Mouse (Mus musculus): ENCODE data around the gene Esrrg.

The Esrrg gene

DNA sequence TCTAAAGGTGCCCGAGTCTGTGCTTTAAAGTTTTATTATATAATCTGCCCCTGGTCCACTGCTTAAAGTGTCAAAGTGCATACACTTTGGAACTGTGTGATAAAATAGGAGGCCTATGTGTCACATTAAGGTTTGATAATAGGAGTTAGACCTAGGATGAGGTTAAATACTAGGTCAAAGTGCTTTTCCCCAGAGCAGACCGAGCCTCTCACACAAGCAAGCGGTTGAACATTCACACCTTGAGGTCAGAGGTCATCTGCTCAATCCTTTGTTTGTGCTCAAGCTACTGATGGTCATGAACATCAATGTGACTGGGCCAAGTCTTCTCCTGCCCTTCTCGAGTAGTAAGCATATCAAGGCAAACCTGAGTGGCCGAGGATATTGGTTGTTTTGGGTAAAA is 218.3 kb downstream of the Esrrg start:
- DNase-seq (ENCODE audit: low read depth, low spot score): no peak

- no peak for DNase-seq (ENCODE audit: low read depth, low spot score)
Measured at GRCm38 (mm10) chr1:187830937-187831336, 222.3 kb downstream of the Esrrg start.

- no peak for DNase-seq (ENCODE audit: low read depth, low spot score)
Measured at GRCm38 (mm10) chr1:187832851-187833250, 224.3 kb downstream of the Esrrg start.

GRCm38 (mm10) chr1:187834576-187834975 is 226.0 kb downstream of the Esrrg start:
- peak; percentile 59 for DNase-seq (ENCODE audit: low read depth, low spot score)

DNA sequence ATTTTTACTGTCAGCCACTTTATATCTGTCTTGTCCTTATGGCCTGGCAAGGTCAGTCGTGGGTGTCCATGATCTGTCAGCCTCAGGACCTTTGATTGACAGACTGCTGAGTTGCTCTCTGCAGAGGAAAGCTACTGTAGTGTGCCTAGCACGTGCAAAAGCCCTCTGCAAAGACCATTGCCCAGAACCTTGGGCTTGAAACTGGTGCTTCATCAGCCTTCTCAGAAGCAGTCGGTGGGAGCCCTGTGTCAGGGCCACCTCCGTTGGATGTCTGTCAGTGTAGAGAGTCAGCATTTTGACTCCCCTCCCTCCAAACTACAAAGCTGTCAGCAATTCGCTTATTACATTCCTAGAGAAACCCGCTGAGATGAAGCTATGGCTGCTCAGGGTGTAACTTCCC is 227.8 kb downstream of the Esrrg start:
- DNase-seq (ENCODE audit: low read depth, low spot score): no peak

DNA sequence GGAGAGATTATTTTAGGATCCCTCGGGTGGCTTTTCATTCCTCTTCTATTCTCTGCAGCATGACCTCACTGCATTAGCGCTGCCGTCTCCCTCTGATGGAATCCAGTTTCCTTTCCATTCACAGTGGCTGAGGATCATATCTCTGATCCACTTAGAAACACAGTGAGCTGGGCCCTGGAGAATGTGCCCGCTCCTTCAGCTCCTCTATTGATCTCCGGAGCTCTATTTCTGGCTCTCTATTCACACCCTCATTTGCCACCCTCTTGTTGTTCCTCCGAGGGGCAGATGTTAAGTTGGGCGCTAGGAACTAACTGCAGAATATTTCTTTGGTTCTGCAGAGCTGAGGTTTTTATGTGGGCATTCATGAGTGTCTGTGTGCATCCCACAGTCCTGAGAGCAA is 228.3 kb downstream of the Esrrg start:
- peak; percentile 46 for DNase-seq (ENCODE audit: low read depth, low spot score)

DNA sequence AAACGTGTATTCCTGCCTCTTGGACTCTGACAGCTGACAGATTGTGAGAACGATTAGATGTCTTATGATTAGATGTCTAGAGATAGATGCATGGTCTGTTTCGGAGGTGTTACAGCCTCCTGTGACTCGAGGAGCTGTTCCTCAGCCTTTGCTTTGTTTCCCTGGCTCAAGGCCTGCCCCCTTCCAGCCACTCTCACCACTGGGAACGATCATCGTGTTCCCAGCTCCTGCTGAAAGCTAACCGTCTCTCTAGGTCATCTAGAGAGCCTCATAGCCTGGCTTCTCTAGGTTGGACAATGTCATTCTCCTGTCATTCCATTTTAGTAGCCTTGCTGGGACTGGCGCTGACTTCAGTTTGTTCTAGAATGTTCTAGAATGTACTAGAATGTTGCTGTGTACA is 233.0 kb downstream of the Esrrg start:
- no peak for DNase-seq (ENCODE audit: low read depth, low spot score)

DNA sequence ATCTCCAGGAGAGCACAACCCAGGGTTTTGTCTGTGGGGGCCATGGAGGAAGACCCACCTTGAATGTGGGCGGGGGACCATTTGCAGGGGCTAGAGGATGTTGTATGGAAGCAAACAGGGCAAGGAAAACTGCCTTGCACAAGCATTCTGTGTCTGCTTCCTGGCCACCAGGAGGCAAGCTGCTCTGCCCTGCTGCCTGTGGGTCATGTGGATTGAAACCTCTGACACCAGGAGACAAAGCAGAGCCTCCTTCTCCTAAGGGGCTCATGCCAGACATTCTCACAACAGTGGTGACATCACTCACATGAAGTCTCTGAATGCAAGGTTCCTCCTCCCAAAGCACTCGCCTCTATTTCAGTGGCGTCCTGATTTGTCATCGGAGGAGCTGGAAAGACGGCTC is 234.1 kb downstream of the Esrrg start:
- no peak for DNase-seq (ENCODE audit: low read depth, low spot score)

GRCm38 (mm10) chr1:187854148-187854547 is 245.6 kb downstream of the Esrrg start:
- no peak for DNase-seq (ENCODE audit: low read depth, low spot score)

DNA sequence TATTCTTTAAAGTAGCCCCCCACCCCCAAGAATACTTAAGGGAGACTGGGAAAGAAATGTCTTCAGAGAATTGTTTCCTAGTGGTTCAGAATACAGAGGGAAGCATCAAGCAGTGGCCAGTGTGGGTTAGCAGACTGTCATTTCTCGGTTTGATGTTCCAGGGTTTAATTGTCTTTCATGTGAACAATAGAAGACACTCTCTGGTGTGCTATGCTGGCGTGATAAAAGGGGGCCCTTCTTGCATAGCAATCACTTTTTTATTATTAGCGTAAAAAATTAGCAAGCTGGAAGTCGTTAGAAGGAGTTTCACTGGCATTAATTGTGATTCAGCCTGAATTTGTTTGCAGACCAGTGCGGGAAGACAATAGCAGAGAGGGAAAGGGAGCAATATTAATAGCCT is 253.7 kb downstream of the Esrrg start:
- no peak for DNase-seq (ENCODE audit: low read depth, low spot score)

GRCm38 (mm10) chr1:187868427-187868826 is 259.8 kb downstream of the Esrrg start:
- no peak for DNase-seq (ENCODE audit: low read depth, low spot score)

GRCm38 (mm10) chr1:187872208-187872607 is 263.6 kb downstream of the Esrrg start:
- no peak for DNase-seq (ENCODE audit: low read depth, low spot score)

DNA sequence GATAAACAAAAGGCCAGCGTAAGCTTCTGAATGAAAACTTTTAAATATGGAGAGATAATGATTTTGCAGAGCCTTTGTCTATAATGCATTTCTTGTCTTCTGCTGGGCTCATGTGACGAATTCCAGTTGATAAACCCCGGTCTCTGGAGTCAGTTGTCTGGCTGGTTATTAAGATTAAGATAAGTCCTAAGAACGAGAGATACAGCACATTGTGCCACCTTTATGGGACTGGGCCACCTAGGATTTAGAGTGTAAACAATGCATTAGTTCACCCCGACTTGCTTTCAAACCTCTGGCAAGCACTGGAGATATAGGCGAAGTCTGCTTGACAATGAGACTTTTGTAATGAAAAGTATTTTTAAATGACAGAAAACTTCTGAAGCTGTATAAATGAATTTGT is 264.2 kb downstream of the Esrrg start:
- no peak for DNase-seq (ENCODE audit: low read depth, low spot score)

- no peak for DNase-seq (ENCODE audit: low read depth, low spot score)
Measured at GRCm38 (mm10) chr1:187873770-187874169, 265.2 kb downstream of the Esrrg start.

DNA sequence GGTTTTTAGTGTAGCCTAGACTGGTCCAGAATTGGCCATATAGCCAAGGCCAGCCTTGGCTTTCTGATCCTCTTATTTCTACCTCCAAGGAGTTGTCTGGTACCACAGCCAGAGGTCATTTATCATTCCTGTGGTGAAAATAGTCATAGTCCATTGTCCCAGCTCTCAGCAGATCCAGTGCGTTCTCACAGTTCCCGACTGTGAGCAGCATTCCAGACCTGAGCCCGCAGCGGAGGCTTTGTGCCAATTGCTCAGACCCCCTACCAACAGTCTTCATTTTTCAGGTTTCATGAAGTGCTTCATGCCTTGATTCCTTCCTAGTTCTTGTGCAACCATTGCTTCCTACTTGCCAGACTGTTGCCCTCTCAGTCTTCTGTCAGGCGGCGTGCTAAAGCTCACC is 278.7 kb downstream of the Esrrg start:
- no peak for DNase-seq (ENCODE audit: low read depth, low spot score)

DNA sequence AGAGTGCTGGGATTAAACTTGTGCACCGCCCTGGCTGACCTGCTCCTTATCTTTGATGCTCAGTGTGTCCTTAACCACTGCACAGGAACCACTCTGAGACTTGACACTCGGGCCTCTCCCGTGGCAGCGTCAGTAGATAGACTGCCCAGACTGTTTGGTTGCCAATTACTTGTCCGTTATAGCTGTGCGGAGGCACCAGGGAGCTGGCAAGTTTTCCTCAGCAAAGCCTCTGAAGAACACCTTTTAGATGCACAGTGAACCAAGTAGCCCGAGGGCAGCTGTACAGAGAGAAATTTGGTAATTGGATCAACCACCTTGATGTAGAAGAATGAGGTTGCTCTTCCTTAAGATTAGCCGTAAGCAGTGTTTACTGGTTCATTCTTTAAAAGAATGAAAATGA is 279.6 kb downstream of the Esrrg start:
- DNase-seq (ENCODE audit: low read depth, low spot score): no peak

DNA sequence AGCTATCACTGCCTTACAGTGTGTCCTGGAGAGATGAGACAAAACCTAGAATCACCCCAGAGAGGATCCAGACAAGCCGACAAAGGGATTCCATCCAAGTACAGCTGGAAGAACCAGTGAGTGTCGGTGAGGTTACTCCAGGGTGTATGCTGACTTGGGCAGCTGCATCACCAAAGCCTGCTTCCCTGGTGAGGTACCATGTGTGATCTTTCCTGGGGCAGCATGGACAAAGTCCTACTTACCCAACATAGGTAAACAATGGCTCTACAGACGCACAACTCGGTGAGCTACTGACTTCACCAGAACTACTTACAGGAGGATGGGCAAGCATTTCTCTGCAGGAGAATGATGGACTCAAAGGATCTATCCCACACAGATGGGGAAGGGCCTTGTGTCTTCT is 280.5 kb downstream of the Esrrg start:
- DNase-seq (ENCODE audit: low read depth, low spot score): no peak

GRCm38 (mm10) chr1:187891262-187891661 is 282.7 kb downstream of the Esrrg start:
- no peak for DNase-seq (ENCODE audit: low read depth, low spot score)

DNA sequence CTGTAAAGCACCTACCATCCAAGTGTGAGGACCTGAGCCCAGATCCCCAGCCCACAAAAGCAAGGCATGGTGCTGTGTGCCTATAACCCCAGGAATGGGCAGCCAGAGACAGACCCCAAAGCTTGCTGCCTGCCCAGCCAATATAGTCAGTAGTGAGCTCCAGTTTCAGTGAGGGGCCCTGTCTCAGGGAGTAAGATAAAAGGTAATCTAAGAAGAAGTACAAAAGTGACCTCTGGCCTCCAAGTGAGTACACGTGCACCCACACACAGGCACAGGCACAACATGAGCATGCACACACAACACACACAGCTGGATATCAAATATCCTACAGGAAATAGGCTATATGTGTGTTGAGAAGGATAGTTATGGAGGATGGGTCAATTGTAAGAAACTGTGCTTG is 286.9 kb downstream of the Esrrg start:
- DNase-seq (ENCODE audit: low read depth, low spot score): no peak

DNA sequence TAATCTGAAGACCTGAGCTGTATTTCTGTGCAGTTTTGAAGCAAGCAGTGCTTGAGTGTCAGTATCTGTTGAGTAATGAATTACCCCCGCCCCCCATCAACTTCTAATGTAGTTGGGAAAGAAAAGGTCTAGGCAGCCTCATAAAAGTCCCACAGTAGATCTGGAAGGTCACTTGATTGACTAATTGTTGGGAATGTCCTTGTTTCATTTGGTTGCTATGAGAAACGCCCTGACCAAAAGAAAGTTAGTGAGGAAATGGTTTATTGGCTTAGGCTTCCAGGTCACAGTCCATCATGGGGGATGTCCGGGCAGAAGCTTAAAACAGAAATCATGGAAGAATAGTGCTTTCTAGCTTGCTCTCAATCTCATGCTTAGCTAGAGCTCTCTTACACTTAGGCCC is 287.7 kb downstream of the Esrrg start:
- no peak for DNase-seq (ENCODE audit: low read depth, low spot score)

- DNase-seq (ENCODE audit: low read depth, low spot score): no peak
Measured at GRCm38 (mm10) chr1:187896910-187897309, 288.3 kb downstream of the Esrrg start.

GRCm38 (mm10) chr1:187899541-187899940 is 290.9 kb downstream of the Esrrg start:
- no peak for DNase-seq (ENCODE audit: low read depth, low spot score)

DNA sequence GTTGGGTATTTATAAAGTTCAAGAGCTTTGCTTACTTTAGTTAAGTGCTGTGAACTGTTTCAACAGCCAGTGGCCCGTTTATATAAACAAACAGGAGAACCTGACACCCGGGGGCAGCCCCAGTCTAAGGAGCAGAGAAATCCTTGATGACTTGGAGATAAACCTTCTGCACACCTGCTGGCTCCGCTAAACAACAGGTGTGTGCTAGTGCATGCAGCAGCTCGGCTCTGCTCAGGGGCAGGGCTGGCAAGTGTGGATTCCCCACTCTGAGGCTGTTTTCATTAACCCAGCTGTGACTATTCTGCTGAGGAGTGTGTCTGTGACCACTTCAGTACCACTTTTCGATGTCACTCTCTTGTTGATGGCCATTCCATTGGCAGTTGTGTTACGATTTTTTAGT is 292.2 kb downstream of the Esrrg start:
- DNase-seq (ENCODE audit: low read depth, low spot score): no peak

GRCm38 (mm10) chr1:187902176-187902575 is 293.6 kb downstream of the Esrrg start:
- no peak for DNase-seq (ENCODE audit: low read depth, low spot score)

- DNase-seq (ENCODE audit: low read depth, low spot score): no peak
Measured at GRCm38 (mm10) chr1:187904731-187905130, 296.1 kb downstream of the Esrrg start.
